Mouse (Mus musculus) lung, postnatal 14 days (tissue): ENCODE results near the gene Surf1.
"Not testable (repeated sequence)": the region's sequence is repeated elsewhere in the genome, so short reads cannot be mapped to it uniquely, and the experiment has no call there.

ENCODE experiments used
- DNase-seq: peaks from one replicate; pipeline ENCODE4 v3.0.0; 2021

The Surf1 gene

DNA sequence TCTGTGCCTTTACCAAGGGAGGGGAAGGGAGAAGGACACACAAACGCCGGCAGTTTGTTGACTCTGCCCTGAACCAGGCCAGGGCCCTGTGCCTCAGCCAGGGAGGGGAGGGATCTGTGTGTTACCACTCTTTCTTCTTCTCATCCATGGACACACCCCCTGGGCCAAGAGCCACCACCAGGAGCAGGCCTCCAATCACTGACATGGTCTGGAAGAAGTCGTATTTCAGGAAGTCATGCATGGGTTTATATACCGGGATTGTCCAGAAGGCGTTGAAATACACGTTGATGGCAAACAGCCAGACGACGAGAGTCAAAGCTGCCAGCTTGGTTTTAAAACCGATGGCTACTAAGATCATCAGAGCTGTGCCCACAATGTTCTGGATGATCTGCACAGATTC, 5.5 kb upstream of the Surf1 start:
- no peak for DNase-seq

- DNase-seq: no peak
These were observed 4.0 kb upstream of the Surf1 start for GRCm38 (mm10) chr2:26920190-26920855.

DNA sequence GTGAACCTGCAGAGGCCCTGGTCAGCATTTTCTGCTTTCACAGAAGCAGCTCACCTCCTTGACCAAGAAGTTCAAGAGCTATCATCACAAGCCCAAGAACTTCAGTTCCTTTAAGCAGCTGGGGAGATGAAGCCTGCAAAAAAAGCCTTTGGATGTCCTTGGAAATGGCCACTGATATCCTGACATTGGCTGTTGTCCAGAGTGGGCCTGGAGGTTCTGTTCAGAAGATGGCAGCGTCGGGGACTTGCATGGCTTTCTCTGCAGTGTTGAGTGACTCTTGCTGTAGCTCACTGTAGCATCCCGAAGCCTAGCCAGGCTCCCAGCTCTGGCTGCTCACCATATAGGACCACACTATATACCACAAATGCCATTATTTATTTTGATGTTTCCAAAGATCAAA, 3.4 kb upstream of the Surf1 start:
- DNase-seq: no peak

- DNase-seq: no peak
These were observed 408 bp upstream of the Surf1 start for GRCm38 (mm10) chr2:26916738-26917137.

DNA sequence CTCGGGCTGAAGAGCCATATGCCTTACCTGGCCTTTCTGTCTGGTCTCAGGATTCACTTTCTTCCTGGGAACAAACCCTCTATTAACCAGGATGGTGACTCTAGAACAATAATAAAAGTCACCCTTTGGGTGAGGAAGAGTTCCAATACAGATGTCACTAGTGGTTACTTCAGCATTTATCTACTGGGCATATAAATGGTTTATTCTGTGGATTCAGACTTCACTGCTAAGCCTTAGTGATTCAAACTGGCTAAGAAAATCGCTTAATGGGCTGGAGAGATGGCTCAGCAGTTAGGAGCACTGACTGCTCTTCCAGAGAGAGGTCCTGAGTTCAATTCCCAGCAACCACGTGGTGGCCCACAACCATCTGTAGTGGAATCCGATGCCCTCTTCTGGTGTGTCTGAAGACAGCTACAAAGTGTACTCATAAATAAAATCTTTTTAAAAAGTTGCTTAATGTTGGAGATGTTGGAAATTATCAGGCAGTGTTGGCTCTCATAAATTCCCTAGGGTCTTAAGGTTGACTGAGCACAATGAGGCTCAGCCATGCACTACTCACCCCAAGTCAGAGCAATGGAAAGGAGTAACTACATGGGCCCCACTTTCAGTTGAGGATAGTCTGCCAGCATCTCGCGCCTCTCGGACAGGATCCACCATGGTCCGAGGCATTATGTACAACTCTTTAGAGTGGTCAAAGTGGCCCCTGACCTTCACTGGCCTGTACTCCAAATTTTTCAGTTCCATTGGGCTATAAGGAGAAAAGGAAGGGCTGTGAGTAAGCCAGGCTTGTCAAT, 2.0 kb downstream of the Surf1 start:
- DNase-seq: no peak

GRCm38 (mm10) chr2:26913416-26914147, 2.7 kb downstream of the Surf1 start:
- no peak for DNase-seq

GRCm38 (mm10) chr2:26912253-26912770, 4.0 kb downstream of the Surf1 start:
- DNase-seq: no peak

- peak; percentile 55 for DNase-seq
These were observed 5.2 kb downstream of the Surf1 start for GRCm38 (mm10) chr2:26910994-26911765.

DNA sequence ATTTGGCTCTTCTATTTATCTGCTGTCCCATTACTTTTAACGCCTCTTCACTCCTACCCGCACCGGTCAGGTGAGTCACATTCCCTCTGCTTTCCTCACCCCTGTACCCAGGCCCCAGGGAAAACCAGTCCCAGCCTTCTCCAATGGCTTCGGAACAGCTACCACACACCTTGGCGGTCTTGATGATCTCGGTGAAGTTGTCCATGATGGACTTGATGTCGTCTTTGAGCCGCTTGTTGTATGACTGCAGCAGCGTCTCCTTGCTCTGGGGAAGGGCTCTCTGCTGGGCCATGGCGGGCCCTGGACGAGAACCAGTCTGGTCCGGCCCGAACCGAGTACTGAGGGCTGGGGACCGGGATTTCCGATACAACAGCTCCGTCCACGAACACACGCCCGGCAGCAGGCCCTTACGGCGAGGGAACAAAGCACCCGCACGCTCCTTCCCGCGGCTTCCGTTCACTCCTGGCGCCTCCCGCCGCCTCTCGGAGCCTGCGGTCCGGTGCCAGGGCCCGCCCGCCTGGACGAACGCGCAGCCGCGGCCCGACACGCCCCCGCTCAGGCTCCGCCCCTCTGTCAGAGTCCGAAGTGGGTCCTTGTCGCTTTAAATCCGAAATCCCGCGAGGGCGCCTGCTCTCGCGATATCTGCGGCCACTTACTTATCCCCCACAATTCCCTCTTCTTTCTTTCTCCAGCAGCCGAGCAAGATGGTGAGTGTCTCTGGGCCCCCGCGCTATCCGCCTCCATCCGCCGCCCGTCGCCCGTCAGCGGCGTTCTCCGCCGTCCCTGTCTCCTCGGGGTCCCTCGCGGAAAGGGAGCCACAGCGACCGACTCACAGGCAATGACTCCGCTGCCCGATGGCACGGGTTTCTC, 6.0 kb downstream of the Surf1 start, which contains the start of the genes Med22 and Rpl7a:
Gene Med22, minus strand, starts transcription at position 554 of the 870 bp plus-strand sequence.
Gene Rpl7a, plus strand, starts transcription at position 641 of the 870 bp plus-strand sequence.
- peak; percentile 100 for DNase-seq

- no peak for DNase-seq
These were observed 6.9 kb downstream of the Surf1 start for GRCm38 (mm10) chr2:26909387-26909784.

DNA sequence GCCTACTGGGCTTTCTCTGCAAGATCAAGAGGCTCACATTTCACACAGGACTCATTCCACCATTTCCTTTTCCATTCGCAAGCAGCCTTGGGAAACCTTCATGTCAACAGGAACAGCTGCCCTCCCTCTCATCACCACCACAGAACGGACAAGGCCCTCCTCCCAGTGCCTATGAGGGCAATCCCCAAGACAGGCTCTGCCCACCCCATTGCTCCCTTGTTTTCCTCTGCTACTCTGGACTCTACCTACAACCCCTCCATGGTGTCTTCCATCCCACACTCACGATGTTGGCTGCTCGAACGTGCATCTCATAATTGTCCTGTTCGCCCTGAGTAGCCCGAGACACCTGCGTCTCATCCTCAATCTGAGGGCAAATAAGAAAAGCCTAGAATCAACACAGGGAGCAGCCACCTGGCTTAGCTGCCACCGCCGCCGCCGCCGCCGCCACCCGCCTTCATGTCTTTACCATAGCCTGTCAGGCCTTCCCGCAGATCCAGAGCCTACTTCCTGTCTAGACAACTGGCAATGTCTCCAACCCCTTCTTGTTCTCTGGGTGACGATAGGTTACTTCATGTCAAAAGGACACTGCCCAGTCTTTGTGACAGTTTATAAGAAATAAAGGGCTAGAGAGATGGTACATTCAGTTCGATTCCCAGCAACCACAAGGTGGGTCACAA, 7.5 kb downstream of the Surf1 start:
- DNase-seq: no peak

DNA sequence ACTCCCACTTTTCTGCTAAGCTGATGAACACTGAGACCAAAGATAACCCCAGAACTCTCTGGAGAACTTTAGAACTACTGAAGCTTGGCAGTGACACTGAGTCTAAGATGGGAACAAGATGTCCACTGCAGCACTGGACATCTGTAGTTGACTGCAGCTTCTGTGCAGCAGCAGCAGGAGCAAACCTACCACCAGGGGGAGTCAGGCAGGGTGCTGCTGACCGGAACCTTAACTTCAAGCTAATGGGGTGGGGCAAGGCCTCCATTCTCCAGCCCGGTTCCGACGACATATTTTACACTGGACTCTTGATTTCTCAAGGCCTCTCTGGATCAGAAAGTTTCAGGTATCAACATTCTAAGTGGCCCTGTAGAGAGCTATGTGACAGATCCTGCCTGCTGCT, 9.2 kb downstream of the Surf1 start:
- peak; percentile 60 for DNase-seq

DNA sequence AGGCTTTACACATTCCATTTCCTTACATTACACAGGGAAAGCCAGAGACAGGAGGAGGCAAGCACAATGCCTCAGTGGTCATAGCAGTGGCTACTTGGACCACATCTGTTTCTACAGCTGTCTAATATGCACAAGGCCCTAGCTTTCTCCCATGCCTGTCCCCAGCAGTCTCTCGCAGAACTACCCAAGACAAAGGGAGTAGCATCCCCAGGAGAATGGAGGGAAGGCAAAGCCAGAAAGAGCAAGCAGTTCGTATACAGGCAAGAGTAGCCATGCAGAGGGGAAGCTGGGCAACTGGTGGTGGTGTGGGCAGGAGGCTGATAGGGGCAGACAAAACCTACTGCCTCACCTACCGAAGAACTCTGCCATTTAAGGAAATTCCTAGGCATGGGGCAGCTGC, 9.9 kb downstream of the Surf1 start:
- no peak for DNase-seq

DNA sequence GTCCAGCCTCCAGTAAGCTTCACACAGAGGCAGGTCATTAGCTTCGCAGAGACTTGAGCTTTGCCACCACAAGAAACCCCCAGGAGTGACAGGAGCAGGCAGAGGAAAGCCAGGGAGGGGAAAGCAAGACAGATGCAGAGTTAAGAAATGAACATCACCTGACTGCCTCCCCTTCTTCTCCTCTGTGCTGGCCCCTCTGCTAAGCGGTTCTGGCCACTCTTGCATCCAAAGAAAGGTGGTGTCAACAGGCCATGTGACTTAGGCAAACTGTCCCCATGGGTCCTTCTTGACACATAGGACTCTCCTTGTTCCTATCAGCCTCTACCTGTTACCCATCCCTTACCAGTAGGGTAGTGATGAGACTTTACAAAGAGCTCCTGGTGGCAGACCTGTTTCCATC, 10.4 kb downstream of the Surf1 start:
- no peak for DNase-seq

GRCm38 (mm10) chr2:26903311-26903710, 13.0 kb downstream of the Surf1 start:
- DNase-seq: no peak

DNA sequence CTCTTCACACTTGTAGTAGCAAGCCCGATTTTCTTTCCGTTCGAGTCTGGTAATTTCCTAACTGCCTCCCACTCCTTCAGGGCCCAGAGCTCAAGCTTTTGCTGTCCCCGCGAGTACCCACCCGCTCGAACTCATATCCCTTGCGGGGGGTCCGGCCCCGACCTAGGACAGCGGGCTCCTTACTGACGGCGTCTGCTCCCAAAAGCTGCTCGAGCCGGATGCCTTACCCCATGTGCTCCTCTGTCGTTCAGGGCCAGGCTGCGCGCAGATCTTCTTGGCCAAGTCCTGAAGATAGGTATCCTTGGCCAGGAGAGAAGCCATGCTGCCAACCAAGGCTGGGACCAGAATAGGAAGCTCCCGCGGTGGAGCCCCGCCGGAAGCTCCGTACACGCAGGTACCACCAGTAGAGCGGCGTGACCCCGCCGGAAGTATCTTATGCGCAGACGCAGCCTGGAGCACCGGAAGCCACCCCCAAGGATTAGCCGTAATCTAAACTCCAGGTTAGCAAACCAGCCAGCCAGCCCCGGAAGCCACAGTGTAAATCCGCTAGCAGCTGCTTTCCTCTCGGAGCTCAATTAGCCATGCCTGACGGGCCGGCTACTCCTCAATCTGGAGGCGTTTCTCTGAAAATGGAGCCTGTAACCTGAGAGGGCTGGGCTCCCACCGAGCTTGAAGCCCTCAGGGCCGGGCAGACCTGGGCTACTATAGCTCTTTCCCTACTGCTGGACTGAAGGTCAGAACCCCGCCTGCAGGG, 13.7 kb downstream of the Surf1 start, which contains the start of gene Surf6:
Gene Surf6, minus strand, starts transcription at position 413 of the 754 bp plus-strand sequence.
- peak; percentile 93 for DNase-seq

DNA sequence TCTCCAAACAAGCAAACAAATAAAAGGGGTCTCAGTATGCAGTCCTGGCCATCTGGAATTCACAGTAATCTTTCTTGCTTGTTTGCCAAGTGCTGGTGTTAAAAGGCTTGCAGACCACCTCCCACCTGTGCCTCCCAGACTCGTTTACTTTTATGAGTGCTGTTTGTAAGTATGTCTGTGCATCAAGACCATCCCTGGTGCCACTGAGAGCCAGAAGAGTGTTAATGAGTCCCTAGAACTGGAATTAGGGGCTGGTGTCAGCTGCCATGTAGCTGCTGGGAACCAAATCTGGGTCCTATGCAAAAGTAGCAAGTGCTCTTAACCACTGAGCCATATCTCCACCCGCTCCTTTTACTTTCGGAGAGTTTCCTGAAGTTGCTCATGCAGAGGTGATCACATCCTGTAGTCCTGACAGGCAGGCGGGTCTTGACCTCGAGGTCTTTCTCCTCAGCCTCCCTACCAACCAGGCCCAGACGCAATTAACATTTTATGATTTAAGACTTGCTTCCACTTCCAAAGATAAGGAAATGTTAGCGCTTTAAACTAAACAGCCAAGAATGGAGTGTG, 14.4 kb downstream of the Surf1 start:
- DNase-seq: no peak

DNA sequence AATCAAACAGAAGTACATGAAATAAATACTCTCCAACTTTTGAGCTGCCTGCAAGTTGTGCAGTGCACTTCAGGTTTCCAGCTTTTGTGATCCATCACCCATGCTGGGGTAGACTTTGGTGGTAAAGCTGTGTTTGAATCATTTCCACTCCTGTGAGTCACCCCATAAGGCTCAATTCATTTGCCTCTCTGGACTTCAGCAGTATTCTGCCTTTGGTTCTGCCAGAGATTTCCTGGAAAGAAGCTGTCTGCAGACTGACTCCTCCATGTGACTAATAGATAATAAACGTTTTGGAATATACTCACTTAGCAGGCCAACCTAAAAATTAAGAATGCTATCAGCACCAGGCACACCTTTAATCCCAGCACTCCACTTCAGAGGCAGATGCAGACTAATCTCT, 15.6 kb downstream of the Surf1 start:
- DNase-seq: no peak

GRCm38 (mm10) chr2:26895898-26896297, 20.4 kb downstream of the Surf1 start:
- no peak for DNase-seq

- not testable (repeated sequence) for DNase-seq
These were observed 30.2 kb downstream of the Surf1 start for GRCm38 (mm10) chr2:26886170-26886569.
